ENCODE assay signal across 1 mouse cellular context in genomic region chr6:113690400-113691083, GRCm38 (mm10).
TF ChIP-seq lines count a peak whose summit lies in the region.

No protein-coding gene starts in this region.

TF ChIP-seq in MEL, 35 proteins besides CTCF, POLR2A, EP300 and RAD21 (continued from another document):
- peak; percentile 90 for TF ChIP-seq TCF12 (IDR thresholded peaks at IDR 0.05; ENCODE audit: low read depth, low read length)
- TF ChIP-seq E2F4 (IDR thresholded peaks at IDR 0.05; ENCODE audit: borderline replicate concordance, low read depth, low read length) = no peak
- TF ChIP-seq ZNF384 (IDR thresholded peaks at IDR 0.05; ENCODE audit: low read depth, low read length) = no peak
- TF ChIP-seq SMC3 (IDR thresholded peaks at IDR 0.05; ENCODE audit: low read depth, low read length) = no peak
- TF ChIP-seq ZKSCAN1 (IDR thresholded peaks at IDR 0.05; ENCODE audit: low read depth, low read length) = no peak
- TF ChIP-seq CHD2 (IDR thresholded peaks at IDR 0.05; ENCODE audit: low read length) = peak; percentile 71
- peak; percentile 86 for TF ChIP-seq ETS1 (IDR thresholded peaks at IDR 0.05; ENCODE audit: low read depth, low read length)
